Mouse (Mus musculus): ENCODE results near the gene Scrn2. TPM values are rescaled to one million over a fixed set of nuclear protein-coding genes. Genes with fewer than 3 reads are reported as not detected.

The Scrn2 gene
- total RNA-seq, 2 experiments from 2014 or later = 5.5 to 7.3 TPM

Small RNA genes lying within 50 kb of the gene (microRNA-seq; reads per million reads assigned to microRNA genes)
- not detected for gene Mir8103

Other genes with a start within 250 kb of the Scrn2 start
- 10 to 100 TPM; 79.3 to 79.5 TPM for gene Cbx1, start 240.8 kb upstream of the Scrn2 start, total RNA-seq (2021)
- 100 to 1,000 TPM; 108 to 115 TPM for gene Nfe2l1, start 200.0 kb upstream of the Scrn2 start, total RNA-seq (2021)
- 1 to 10 TPM; 4.1 to 5.9 TPM for gene Copz2, start 180.1 kb upstream of the Scrn2 start, total RNA-seq (2021)
- gene Cdk5rap3, start 113.4 kb upstream of the Scrn2 start, total RNA-seq (2021) = 10 to 100 TPM; 63.3 to 65.4 TPM
- gene Prr15l, start 101.8 kb upstream of the Scrn2 start, total RNA-seq (2021) = not detected
- 10 to 100 TPM; 11.7 to 15.1 TPM for gene Pnpo, start 86.0 kb upstream of the Scrn2 start, total RNA-seq (2021)
- gene Sp2, start 47.0 kb upstream of the Scrn2 start, total RNA-seq (2021) = 10 to 100 TPM in 1 of 2 experiments, 1 to 10 TPM in 1; 9.5 to 11.5 TPM
- gene Sp6, start 16.5 kb upstream of the Scrn2 start, total RNA-seq (2021) = 1 to 10 TPM in 1 of 2 experiments, under 1 TPM in 1; 0.92 to 1.1 TPM
- 1 to 10 TPM; 1.0 to 1.5 TPM for gene Lrrc46, start 11.5 kb downstream of the Scrn2 start, total RNA-seq (2021)
- 10 to 100 TPM; 45.1 to 49.7 TPM for gene Mrpl10, start 11.6 kb downstream of the Scrn2 start, total RNA-seq (2021)
- 10 to 100 TPM; 15.3 to 18.4 TPM for gene Osbpl7, start 20.7 kb downstream of the Scrn2 start, total RNA-seq (2021)
- under 1 TPM; 0.20 to 0.32 TPM for gene Tbx21, start 85.4 kb downstream of the Scrn2 start, total RNA-seq (2021)
- 10 to 100 TPM; 52.4 to 55.8 TPM for gene Tbkbp1, start 121.6 kb downstream of the Scrn2 start, total RNA-seq (2021)
- gene Kpnb1, start 157.9 kb downstream of the Scrn2 start, total RNA-seq (2021) = 100 to 1,000 TPM; 151 to 157 TPM

Data from left cerebral cortex, postnatal 4 days (tissue).